Mouse (Mus musculus) limb, embryonic 11.5 days (tissue): ENCODE results near the gene Sfxn5. TPM values are rescaled to one million over a fixed set of nuclear protein-coding genes. Genes with fewer than 3 reads are reported as not detected.

Experiments
- ATAC-seq: fragments of 200-750 bp; cut with Nextera tagmentation; 2 replicates; pipeline ENCODE4 v1.8.0; 2017; ENCODE audit warnings: low read depth; ENCODE audit not compliant: insufficient number of reproducible peaks, low FRiP score, low TSS enrichment
- DNase-seq: peaks from one replicate; pipeline ENCODE4 v3.0.0-alpha.2; 2015; ENCODE audit warnings: low spot score
- H3K27ac ChIP-seq: fragments of 300-500 bp; sonication (generic); replicated peaks from 2 replicates; pipeline ENCODE4 v1.5.1; 2014; ENCODE audit warnings: low read depth, mild to moderate bottlenecking, low read length
- H3K27me3 ChIP-seq: fragments of 300-500 bp; sonication (generic); 2 replicates; pipeline ENCODE4 v1.6.1; 2014; ENCODE audit warnings: mild to moderate bottlenecking, low read length, mixed read lengths; ENCODE audit not compliant: control insufficient read depth, insufficient read depth
- H3K36me3 ChIP-seq: fragments of 300-500 bp; sonication (generic); 2 replicates; pipeline ENCODE4 v1.6.1; 2014; ENCODE audit warnings: mild to moderate bottlenecking, low read length, moderate library complexity, mixed read lengths; ENCODE audit not compliant: control insufficient read depth, insufficient read depth
- H3K4me1 ChIP-seq: fragments of 300-500 bp; sonication (generic); 2 replicates; pipeline ENCODE4 v1.6.1; 2014; ENCODE audit warnings: low read length, mixed read lengths; ENCODE audit not compliant: control insufficient read depth, insufficient read depth
- H3K4me2 ChIP-seq: fragments of 300-500 bp; sonication (generic); 2 replicates; pipeline ENCODE4 v1.6.1; 2014; ENCODE audit warnings: low read depth, mild to moderate bottlenecking, moderate library complexity; ENCODE audit not compliant: severe bottlenecking
- H3K4me3 ChIP-seq: fragments of 300-500 bp; sonication (generic); 2 replicates; pipeline ENCODE4 v1.5.1; 2014; ENCODE audit warnings: low read depth, low read length
- H3K9ac ChIP-seq: fragments of 300-500 bp; sonication (generic); 2 replicates; pipeline ENCODE4 v1.6.1; 2014; ENCODE audit warnings: mild to moderate bottlenecking, low read length
- H3K9me3 ChIP-seq: fragments of 300-500 bp; sonication (generic); 2 replicates; pipeline ENCODE4 v1.6.1; 2016; ENCODE audit warnings: low read length; ENCODE audit not compliant: control insufficient read depth
- WGBS: fragments of 180-500 bp; shearing (Covaris S2); extraction: QIAGEN DNeasy Blood & Tissue Kit; methylation state at CpG from one replicate; pipeline ENCODE4 v1.1.7; 2014; 5-methylcytosine and 5-hydroxymethylcytosine counted together
- polyA plus RNA-seq: library from polyadenylated mRNA; unstranded; fragments of >200 nt; fragmentation: Nextera tagmentation; extraction: Ambion mirVana; gene quantifications from 2 replicates; pipeline ENCODE4 v1.2.1, GENCODE M21; 2014

The Sfxn5 gene
- polyA plus RNA-seq, 1 experiment from 2014 or later: 4.8 TPM

DNA sequence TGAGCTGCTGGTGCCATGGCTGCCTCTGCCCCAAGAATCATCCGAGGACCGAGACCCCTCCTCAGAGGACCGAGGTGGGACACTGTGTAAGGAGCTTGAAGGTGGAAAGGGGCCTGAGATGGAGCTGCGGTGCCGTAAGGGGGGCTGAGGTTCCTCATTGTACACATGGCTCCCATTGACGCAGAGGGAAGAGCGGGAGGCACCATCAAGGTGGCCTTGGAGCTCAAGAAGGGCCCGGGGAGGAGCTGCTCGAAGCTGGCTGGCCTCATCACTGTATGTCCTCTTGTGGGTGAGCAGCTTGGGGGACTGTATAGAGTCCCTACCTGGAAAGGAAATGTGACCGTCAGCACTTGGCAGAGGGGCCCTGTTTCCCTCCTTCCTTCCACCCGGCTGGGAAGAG, 14.9 kb upstream of the Sfxn5 start:
- H3K27me3 ChIP-seq: no peaks in the 10 kb centered on the region; the same call in 1 of the 2 replicates
- H3K27ac ChIP-seq: no peak overlapping the region
- 85% methylated on average over 11 of the region's 11 CpGs for WGBS
- ATAC-seq (no peak), DNase-seq (no peak)
- H3K4me1 ChIP-seq: no peaks in the 10 kb centered on the region
- no peaks in the 10 kb centered on the region for H3K36me3 ChIP-seq
- H3K4me2 ChIP-seq: no peak overlapping the region
- H3K9me3 ChIP-seq: no peaks in the 10 kb centered on the region
- no peak overlapping the region for H3K9ac ChIP-seq
- no peak overlapping the region for H3K4me3 ChIP-seq

DNA sequence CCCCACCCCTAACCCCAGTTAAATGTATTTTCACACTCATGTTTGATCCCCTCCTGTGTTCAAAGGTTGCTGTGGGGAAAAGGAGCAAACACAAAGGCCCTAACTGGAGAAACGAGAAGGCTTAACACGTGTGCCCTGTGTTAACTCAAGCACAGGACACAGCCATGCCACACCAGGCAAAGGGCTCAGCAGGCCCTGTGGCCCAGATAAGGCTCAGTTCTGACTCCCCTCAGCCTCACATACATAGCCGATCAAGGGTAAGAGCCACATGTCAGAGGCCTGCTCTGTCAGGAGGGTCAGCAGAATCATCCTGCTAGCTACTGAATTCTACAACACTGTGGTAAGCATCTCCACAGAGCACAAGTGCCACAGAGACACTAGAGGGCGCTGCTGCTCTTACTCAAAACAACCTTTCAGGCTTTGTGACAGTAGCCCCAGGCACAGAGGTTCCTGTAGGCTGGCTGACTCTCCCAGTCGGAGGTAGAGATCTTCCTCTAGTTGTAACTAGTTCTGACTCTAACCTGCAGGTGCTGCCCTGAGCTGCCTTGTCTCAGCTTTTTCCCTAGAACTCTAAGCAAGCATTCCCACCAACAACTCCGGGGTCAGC, 12.9 kb upstream of the Sfxn5 start:
- ATAC-seq (no peak; the same call in 1 of the 2 replicates), DNase-seq (peak; percentile 92)
- H3K36me3 ChIP-seq: no peaks in the 10 kb centered on the region
- no peak overlapping the region for H3K4me2 ChIP-seq
- 43% methylated on average over 6 of the region's 6 CpGs for WGBS
- H3K9me3 ChIP-seq: no peaks in the 10 kb centered on the region
- no peak overlapping the region for H3K9ac ChIP-seq
- peaks cover 2% of the 10 kb centered on the region; the same call in 1 of the 2 replicates for H3K27me3 ChIP-seq
- H3K4me1 ChIP-seq: no peaks in the 10 kb centered on the region
- H3K4me3 ChIP-seq: no peak overlapping the region
- H3K27ac ChIP-seq: no peak overlapping the region

DNA sequence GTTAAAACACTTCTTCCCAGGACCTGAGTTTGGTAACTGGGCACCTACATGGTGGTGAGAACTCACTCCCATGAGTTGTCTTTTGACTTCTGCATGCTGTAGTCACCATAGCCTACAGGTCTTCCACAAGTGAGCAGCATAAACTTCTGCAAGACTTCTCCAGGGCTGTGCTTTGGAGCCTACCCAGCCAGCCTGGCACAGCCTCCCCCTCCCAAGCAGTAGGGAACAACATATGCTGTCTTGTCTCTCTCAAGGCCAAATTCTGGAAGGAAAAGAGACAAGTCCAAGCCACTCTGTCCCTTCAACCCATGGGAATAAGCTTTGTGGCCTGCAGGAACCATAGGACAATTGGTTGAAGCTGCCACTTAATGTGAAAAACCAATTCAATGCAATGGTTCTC, 11.7 kb upstream of the Sfxn5 start:
- H3K4me1 ChIP-seq: no peaks in the 10 kb centered on the region
- H3K4me2 ChIP-seq: no peak overlapping the region
- no peaks in the 10 kb centered on the region for H3K9me3 ChIP-seq
- H3K9ac ChIP-seq: no peak overlapping the region
- no peak for ATAC-seq
- no peaks in the 10 kb centered on the region for H3K36me3 ChIP-seq
- DNase-seq: no peak
- no peak overlapping the region for H3K4me3 ChIP-seq
- no peak overlapping the region for H3K27ac ChIP-seq
- peaks cover 2% of the 10 kb centered on the region; the same call in 1 of the 2 replicates for H3K27me3 ChIP-seq

DNA sequence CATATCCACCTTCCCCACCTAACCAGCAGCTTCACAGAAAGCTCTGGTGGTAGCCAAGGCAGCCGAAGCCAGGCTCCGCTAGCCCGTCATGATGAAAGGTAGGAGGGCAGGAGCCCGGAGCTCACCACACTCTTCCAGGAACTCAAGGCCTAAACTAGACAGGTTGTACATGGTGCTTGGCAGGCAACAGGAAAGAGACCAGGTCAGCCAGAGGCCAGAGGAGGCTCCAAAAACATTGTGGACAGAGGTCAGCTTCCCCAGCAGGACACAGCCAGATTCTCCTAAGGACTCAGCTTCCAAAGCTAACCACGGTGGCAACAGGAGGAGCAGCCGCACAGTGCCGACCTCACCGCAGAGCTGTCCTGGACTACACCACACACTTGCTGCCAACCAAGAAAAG, 9.8 kb upstream of the Sfxn5 start:
- Histone ChIP-seq H3K4me2 (no peak overlapping the region), H3K9me3 (no peaks in the 10 kb centered on the region), H3K9ac (no peak overlapping the region), H3K27ac (no peak overlapping the region), H3K4me1 (no peaks in the 10 kb centered on the region), H3K36me3 (no peaks in the 10 kb centered on the region), H3K4me3 (no peak overlapping the region), H3K27me3 (peaks cover 2% of the 10 kb centered on the region; the same call in 1 of the 2 replicates)
- DNase-seq (no peak), ATAC-seq (no peak)
- WGBS: 88% methylated on average over 8 of the region's 8 CpGs

DNA sequence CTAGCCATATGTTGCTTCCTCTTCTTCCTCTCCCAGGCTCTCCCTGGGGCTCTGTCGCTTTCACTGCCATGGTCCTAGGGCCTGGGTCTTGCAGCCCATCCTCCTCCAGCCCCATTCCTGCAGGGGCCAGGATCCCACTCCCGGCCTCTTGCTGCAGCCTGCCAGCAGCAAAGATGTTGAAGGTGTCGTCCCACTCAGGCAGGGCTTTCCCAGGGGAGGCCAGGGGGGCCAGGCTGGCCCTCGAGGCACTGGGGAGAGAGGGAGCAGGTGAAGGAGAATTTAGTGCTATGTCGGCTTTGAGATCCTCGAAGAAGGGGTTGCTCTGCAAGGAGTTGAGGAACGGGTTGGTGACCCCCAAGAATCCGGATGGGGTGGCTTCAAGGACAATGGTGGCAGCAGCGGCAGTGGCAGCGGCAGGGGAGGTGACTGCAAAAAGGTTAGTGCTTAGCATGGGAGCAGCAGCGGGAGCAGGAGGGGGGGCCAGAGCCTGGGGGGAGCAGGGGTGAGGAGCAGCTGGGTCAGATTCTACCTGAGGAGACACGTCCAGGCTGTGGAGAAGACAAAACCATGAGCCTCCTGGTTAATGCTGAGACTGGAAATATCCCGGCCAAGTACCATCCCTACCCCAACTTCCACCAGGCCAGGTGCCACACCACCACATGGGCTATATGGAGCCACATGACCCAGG, 8.7 kb upstream of the Sfxn5 start:
- H3K36me3 ChIP-seq: no peaks in the 10 kb centered on the region
- no peak overlapping the region for H3K9ac ChIP-seq
- H3K27me3 ChIP-seq: peaks cover 2% of the 10 kb centered on the region; the same call in 1 of the 2 replicates
- no peaks in the 10 kb centered on the region for H3K9me3 ChIP-seq
- ATAC-seq (no peak), DNase-seq (no peak)
- H3K4me2 ChIP-seq: no peak overlapping the region
- no peak overlapping the region for H3K27ac ChIP-seq
- no peak overlapping the region for H3K4me3 ChIP-seq
- WGBS: 70% methylated on average over 13 of the region's 13 CpGs
- no peaks in the 10 kb centered on the region for H3K4me1 ChIP-seq

DNA sequence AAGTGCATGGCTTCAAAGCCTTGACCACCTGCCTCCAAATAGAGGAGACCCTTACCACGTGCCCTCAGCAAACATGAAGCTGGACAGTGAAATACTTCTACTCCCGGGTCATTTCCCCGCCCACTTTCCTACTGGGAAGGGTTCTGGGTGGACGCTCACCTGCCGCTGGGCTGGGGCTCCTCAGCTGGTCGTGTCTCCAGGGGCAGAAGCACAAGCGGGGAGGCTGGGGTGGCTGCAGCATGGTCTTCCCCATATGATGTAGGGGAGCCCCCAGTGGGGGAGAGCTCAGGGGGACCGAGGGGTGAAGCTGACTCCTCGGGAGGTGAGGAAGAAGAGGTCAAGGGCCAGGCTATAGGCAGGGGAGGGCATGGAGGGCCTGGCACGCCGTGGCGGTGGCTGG, 7.0 kb upstream of the Sfxn5 start:
- DNase-seq (no peak), ATAC-seq (no peak)
- Histone ChIP-seq H3K4me1 (no peaks in the 10 kb centered on the region), H3K4me3 (no peak overlapping the region), H3K4me2 (no peak overlapping the region), H3K9ac (no peak overlapping the region), H3K27me3 (0 out of 2 replicates have a peak, but pooled peaks cover 2% of the 10 kb centered on the region), H3K36me3 (no peaks in the 10 kb centered on the region), H3K27ac (no peak overlapping the region), H3K9me3 (no peaks in the 10 kb centered on the region)
- 69% methylated on average over 12 of the region's 12 CpGs for WGBS

DNA sequence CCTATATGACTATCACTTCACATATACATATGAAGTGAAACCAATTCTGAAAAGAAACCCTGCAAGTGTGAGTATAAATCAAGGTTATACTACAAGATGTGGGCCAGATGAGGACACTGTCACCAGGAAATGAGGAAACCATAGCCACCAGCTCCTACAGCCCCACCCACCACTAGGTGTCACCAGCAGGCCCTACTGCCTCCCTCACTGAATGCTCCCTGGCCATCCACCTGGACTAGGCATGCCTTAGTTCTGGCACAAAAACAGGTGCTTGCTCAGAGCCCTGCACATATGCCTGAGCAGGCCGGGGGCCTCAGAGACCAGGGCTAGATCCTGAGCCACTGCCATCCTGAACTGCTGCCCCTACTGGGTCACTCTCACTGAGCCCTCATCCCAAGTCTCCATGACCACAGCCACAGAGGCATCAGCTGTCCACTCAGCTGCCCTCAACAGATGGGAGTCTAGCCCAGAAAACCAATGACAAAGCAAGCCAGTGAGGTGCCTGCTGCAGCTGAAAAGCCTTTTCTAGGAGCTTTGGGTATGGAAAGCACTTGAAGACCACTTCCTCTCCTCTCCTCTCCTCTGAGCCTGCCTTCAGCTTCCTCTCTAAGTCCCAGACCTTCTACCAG, 6.2 kb upstream of the Sfxn5 start:
- H3K36me3 ChIP-seq: no peaks in the 10 kb centered on the region
- 83% methylated on average over 1 of the region's 1 CpGs for WGBS
- no peak overlapping the region for H3K4me3 ChIP-seq
- DNase-seq (peak; percentile 45), ATAC-seq (no peak)
- H3K4me1 ChIP-seq: no peaks in the 10 kb centered on the region
- 0 out of 2 replicates have a peak, but pooled peaks cover 2% of the 10 kb centered on the region for H3K27me3 ChIP-seq
- no peak overlapping the region for H3K9ac ChIP-seq
- H3K9me3 ChIP-seq: no peaks in the 10 kb centered on the region
- H3K4me2 ChIP-seq: no peak overlapping the region
- H3K27ac ChIP-seq: no peak overlapping the region

DNA sequence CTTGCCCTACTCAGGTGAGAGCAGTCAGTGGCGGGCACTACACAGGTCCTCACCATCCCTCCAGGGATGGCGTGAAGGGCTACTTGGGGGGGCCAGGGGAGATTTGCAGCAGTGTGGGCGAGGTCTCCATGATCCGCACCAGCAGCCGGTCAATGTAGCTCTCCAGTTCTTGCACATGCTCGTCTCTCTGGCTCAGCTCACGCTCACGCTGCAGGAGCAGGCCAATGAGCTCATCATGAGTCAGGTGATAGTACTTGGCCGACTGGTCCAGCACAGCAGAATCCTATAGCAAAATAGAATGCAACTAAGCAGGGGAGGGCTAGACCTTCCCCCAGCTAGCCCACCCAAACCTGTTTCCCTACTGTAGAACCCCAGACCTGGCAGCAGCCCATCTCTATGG, 3.7 kb upstream of the Sfxn5 start:
- ATAC-seq (no peak), DNase-seq (no peak)
- no peak overlapping the region for H3K4me3 ChIP-seq
- no peaks in the 10 kb centered on the region for H3K36me3 ChIP-seq
- H3K9ac ChIP-seq: no peak overlapping the region
- H3K27ac ChIP-seq: no peak overlapping the region
- 0 out of 2 replicates have a peak, but pooled peaks cover 2% of the 10 kb centered on the region for H3K27me3 ChIP-seq
- H3K4me2 ChIP-seq: no peak overlapping the region
- no peaks in the 10 kb centered on the region for H3K4me1 ChIP-seq
- no peaks in the 10 kb centered on the region for H3K9me3 ChIP-seq
- 85% methylated on average over 9 of the region's 9 CpGs for WGBS
